Mouse (Mus musculus): Measurements from ENCODE around the gene Trim26.

DNA sequence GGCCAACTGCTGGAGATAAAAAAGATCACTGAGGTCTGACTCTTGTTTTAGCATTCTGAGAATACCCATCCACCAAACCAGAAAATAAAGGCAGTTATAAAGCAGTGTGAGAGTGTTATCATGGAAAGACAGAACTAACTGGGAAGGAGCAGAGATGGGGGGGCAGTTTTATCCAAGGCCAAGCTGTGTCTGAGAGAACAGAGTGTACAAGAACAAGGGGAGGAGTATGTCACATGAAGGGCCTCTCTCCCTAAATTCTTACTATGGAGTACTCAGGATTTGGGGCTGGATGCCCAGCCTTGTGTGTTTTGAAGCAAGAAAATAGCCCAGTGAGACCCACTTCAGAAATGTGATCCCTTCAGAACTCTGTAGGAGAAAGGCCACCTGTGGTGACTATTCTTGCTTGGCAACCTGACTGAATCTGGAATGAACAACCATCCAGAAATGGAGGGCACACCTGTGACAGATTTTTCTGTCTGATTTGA lies 4.1 kb downstream of the Trim26 start:
- TF ChIP-seq POLR2A (IDR thresholded peaks at IDR 0.05; ENCODE audit: extremely low read depth, insufficient read depth, low read length) (no peak), CTCF (IDR thresholded peaks at IDR 0.05; ENCODE audit: low read depth, low read length) (no peak)

Measured in liver, adult 2 months (tissue).